Mouse (Mus musculus) small intestine, adult 2 months (tissue): ENCODE data around the gene Tnks2. TPM values are rescaled to one million over a fixed set of nuclear protein-coding genes. Genes with fewer than 3 reads are reported as not detected.

Experiments
- H3K27ac ChIP-seq: fragments of 200-500 bp; 2 replicates; pipeline ENCODE4 v1.5.1; 2012; ENCODE audit warnings: low read depth, low read length, control low read depth, inconsistent platforms; ENCODE audit not compliant: insufficient read depth
- H3K27me3 ChIP-seq: fragments of 200-500 bp; 2 replicates; pipeline ENCODE4 v1.6.1; 2012; ENCODE audit warnings: mild to moderate bottlenecking, moderate library complexity, low read length, inconsistent platforms; ENCODE audit not compliant: control insufficient read depth, insufficient read depth
- H3K36me3 ChIP-seq: fragments of 200-500 bp; 2 replicates; pipeline ENCODE4 v1.6.1; 2012; ENCODE audit warnings: mild to moderate bottlenecking, low read length, control low read depth, inconsistent platforms; ENCODE audit not compliant: control insufficient read depth, insufficient read depth
- H3K4me1 ChIP-seq: fragments of 200-500 bp; 2 replicates; pipeline ENCODE4 v1.6.1; 2012; ENCODE audit warnings: low read length, inconsistent platforms, mixed read lengths; ENCODE audit not compliant: control insufficient read depth, insufficient read depth, insufficient read length
- H3K4me3 ChIP-seq: fragments of 200-500 bp; 2 replicates; pipeline ENCODE4 v1.5.1; 2012; ENCODE audit warnings: low read depth, mild to moderate bottlenecking, control low read depth, inconsistent platforms, low read length, moderate library complexity
- CTCF ChIP-seq: fragments of 200-500 bp; IDR thresholded peaks from 2 replicates; pipeline ENCODE4 v1.5.1; 2012; ENCODE audit warnings: low read depth, mild to moderate bottlenecking, control low read depth, inconsistent platforms, low read length, moderate library complexity, mixed read lengths; ENCODE audit not compliant: insufficient replicate concordance, insufficient read length; ENCODE audit errors: extremely low read depth
- POLR2A ChIP-seq: fragments of 200-500 bp; IDR thresholded peaks from 2 replicates; pipeline ENCODE4 v1.6.1; 2012; ENCODE audit warnings: low read depth, mild to moderate bottlenecking, control low read depth, inconsistent platforms, low read length, moderate library complexity
- WGBS: fragments of 180-500 bp; shearing (Covaris S2); methylation state at CpG from one replicate; pipeline ENCODE4 v1.1.7; 2018; 5-methylcytosine and 5-hydroxymethylcytosine counted together
- polyA plus RNA-seq: library from polyadenylated mRNA; depleted of rRNA; stranded (reverse); fragments of >200 nt; gene quantifications from 2 replicates; pipeline ENCODE4 v1.2.3, GENCODE M21; 2012

The Tnks2 gene
- polyA plus RNA-seq, 1 experiment: 13.2 TPM

GRCm38 (mm10) chr19:36877329-36877728, 43.3 kb downstream of the Tnks2 start:
- H3K27ac ChIP-seq: no peak overlapping the region
- H3K27me3 ChIP-seq: no peaks in the 10 kb centered on the region
- no peak overlapping the region for H3K4me3 ChIP-seq
- H3K36me3 ChIP-seq: peaks cover 76% of the 10 kb centered on the region
- no peaks in the 10 kb centered on the region for H3K4me1 ChIP-seq
- TF ChIP-seq CTCF: no peak
- no peak for TF ChIP-seq POLR2A

- no peak overlapping the region for H3K27ac ChIP-seq
- 83% methylated on average over 11 of the region's 11 CpGs for WGBS
- H3K27me3 ChIP-seq: no peaks in the 10 kb centered on the region
- no peak overlapping the region for H3K4me3 ChIP-seq
- no peaks in the 10 kb centered on the region for H3K4me1 ChIP-seq
- H3K36me3 ChIP-seq: peaks cover 78% of the 10 kb centered on the region
- no peak for TF ChIP-seq POLR2A
- TF ChIP-seq CTCF: no peak
Observed at GRCm38 (mm10) chr19:36878743-36879495, 44.9 kb downstream of the Tnks2 start.

GRCm38 (mm10) chr19:36883119-36883518, 49.1 kb downstream of the Tnks2 start:
- no peak for TF ChIP-seq POLR2A
- no peak for TF ChIP-seq CTCF
- H3K36me3 ChIP-seq: peaks cover 75% of the 10 kb centered on the region
- no peaks in the 10 kb centered on the region for H3K27me3 ChIP-seq
- H3K27ac ChIP-seq: no peak overlapping the region
- no peak overlapping the region for H3K4me3 ChIP-seq
- 87% methylated on average over 6 of the region's 6 CpGs for WGBS
- H3K4me1 ChIP-seq: no peaks in the 10 kb centered on the region

GRCm38 (mm10) chr19:36886316-36886715, 52.3 kb downstream of the Tnks2 start:
- Histone ChIP-seq H3K4me3 (no peak overlapping the region), H3K27ac (no peak overlapping the region), H3K27me3 (no peaks in the 10 kb centered on the region), H3K4me1 (no peaks in the 10 kb centered on the region), H3K36me3 (peaks cover 72% of the 10 kb centered on the region)
- 90% methylated on average over 2 of the region's 2 CpGs for WGBS
- TF ChIP-seq CTCF (no peak), POLR2A (no peak)

- TF ChIP-seq POLR2A (no peak), CTCF (no peak)
- no peaks in the 10 kb centered on the region for H3K27me3 ChIP-seq
- H3K27ac ChIP-seq: no peak overlapping the region
- H3K4me3 ChIP-seq: no peak overlapping the region
- H3K4me1 ChIP-seq: no peaks in the 10 kb centered on the region
- 85% methylated on average over 3 of the region's 3 CpGs for WGBS
- H3K36me3 ChIP-seq: peaks cover 70% of the 10 kb centered on the region
Observed at GRCm38 (mm10) chr19:36887706-36888105, 53.7 kb downstream of the Tnks2 start.

GRCm38 (mm10) chr19:36891746-36892145, 57.7 kb downstream of the Tnks2 start:
- Histone ChIP-seq H3K4me1 (no peaks in the 10 kb centered on the region), H3K36me3 (peaks cover 48% of the 10 kb centered on the region), H3K27ac (no peak overlapping the region), H3K27me3 (no peaks in the 10 kb centered on the region), H3K4me3 (no peak overlapping the region)
- 92% methylated on average over 3 of the region's 3 CpGs for WGBS
- no peak for TF ChIP-seq POLR2A
- TF ChIP-seq CTCF: no peak

- Histone ChIP-seq H3K27ac (no peak overlapping the region), H3K4me1 (no peaks in the 10 kb centered on the region), H3K36me3 (peaks cover 12% of the 10 kb centered on the region), H3K27me3 (no peaks in the 10 kb centered on the region), H3K4me3 (no peak overlapping the region)
- WGBS: 46% methylated on average over 10 of the region's 10 CpGs
- TF ChIP-seq CTCF: no peak
- no peak for TF ChIP-seq POLR2A
Observed at GRCm38 (mm10) chr19:36896791-36897569, 62.9 kb downstream of the Tnks2 start.
